Mouse (Mus musculus): ENCODE results near the gene Dnah5. TPM values are rescaled to one million over a fixed set of nuclear protein-coding genes. Genes with fewer than 3 reads are reported as not detected.
A peak's percentile ranks its signal among the peaks of the same experiment; 100 is the strongest.

Gene Dnah5
- total RNA-seq (2017), result not detected in 2 replicates

GRCm38 (mm10) chr15:28203111-28204075 lies at the start of gene Dnah5:
Gene Dnah5, plus strand, starts transcription at chr15:28203752.
- ATAC-seq (replicated peaks in 1 of 2; ENCODE audit: insufficient read depth in 1 of 2, low FRiP score in 2 of 2, low TSS enrichment in 1 of 2, low read depth in 1 of 2, poor library complexity in 2 of 2, severe bottlenecking in 2 of 2), result no peak

- peak; percentile 40 to 59; a peak in 3 of 4 replicates for ATAC-seq (replicated peaks in 1 of 2; ENCODE audit: insufficient read depth in 1 of 2, low FRiP score in 2 of 2, low TSS enrichment in 1 of 2, low read depth in 1 of 2, poor library complexity in 2 of 2, severe bottlenecking in 2 of 2)
Observed at GRCm38 (mm10) chr15:28154822-28155501, 48.6 kb upstream of the Dnah5 start.

GRCm38 (mm10) chr15:28158771-28159489 lies 44.6 kb upstream of the Dnah5 start:
- peak; percentile 91 for ATAC-seq (replicated peaks in 1 of 2; ENCODE audit: insufficient read depth in 1 of 2, low FRiP score in 2 of 2, low TSS enrichment in 1 of 2, low read depth in 1 of 2, poor library complexity in 2 of 2, severe bottlenecking in 2 of 2)

- no peak for ATAC-seq (replicated peaks in 1 of 2; ENCODE audit: insufficient read depth in 1 of 2, low FRiP score in 2 of 2, low TSS enrichment in 1 of 2, low read depth in 1 of 2, poor library complexity in 2 of 2, severe bottlenecking in 2 of 2)
Observed at GRCm38 (mm10) chr15:28162291-28162690, 41.3 kb upstream of the Dnah5 start.

GRCm38 (mm10) chr15:28165234-28165633 lies 38.3 kb upstream of the Dnah5 start:
- ATAC-seq (replicated peaks in 1 of 2; ENCODE audit: insufficient read depth in 1 of 2, low FRiP score in 2 of 2, low TSS enrichment in 1 of 2, low read depth in 1 of 2, poor library complexity in 2 of 2, severe bottlenecking in 2 of 2), result no peak

GRCm38 (mm10) chr15:28166090-28166489 lies 37.5 kb upstream of the Dnah5 start:
- ATAC-seq (replicated peaks in 1 of 2; ENCODE audit: insufficient read depth in 1 of 2, low FRiP score in 2 of 2, low TSS enrichment in 1 of 2, low read depth in 1 of 2, poor library complexity in 2 of 2, severe bottlenecking in 2 of 2), result no peak

GRCm38 (mm10) chr15:28178951-28179350 lies 24.6 kb upstream of the Dnah5 start:
- no peak for ATAC-seq (replicated peaks in 1 of 2; ENCODE audit: insufficient read depth in 1 of 2, low FRiP score in 2 of 2, low TSS enrichment in 1 of 2, low read depth in 1 of 2, poor library complexity in 2 of 2, severe bottlenecking in 2 of 2)

- no peak for ATAC-seq (replicated peaks in 1 of 2; ENCODE audit: insufficient read depth in 1 of 2, low FRiP score in 2 of 2, low TSS enrichment in 1 of 2, low read depth in 1 of 2, poor library complexity in 2 of 2, severe bottlenecking in 2 of 2)
Observed at GRCm38 (mm10) chr15:28179556-28179955, 24.0 kb upstream of the Dnah5 start.

GRCm38 (mm10) chr15:28181862-28182261 lies 21.7 kb upstream of the Dnah5 start:
- ATAC-seq (replicated peaks in 1 of 2; ENCODE audit: insufficient read depth in 1 of 2, low FRiP score in 2 of 2, low TSS enrichment in 1 of 2, low read depth in 1 of 2, poor library complexity in 2 of 2, severe bottlenecking in 2 of 2), result peak; percentile 84 to 85

- no peak for ATAC-seq (replicated peaks in 1 of 2; ENCODE audit: insufficient read depth in 1 of 2, low FRiP score in 2 of 2, low TSS enrichment in 1 of 2, low read depth in 1 of 2, poor library complexity in 2 of 2, severe bottlenecking in 2 of 2)
Observed at GRCm38 (mm10) chr15:28182567-28182966, 21.0 kb upstream of the Dnah5 start.

- peak; percentile 55 to 78; a peak in 3 of 4 replicates for ATAC-seq (replicated peaks in 1 of 2; ENCODE audit: insufficient read depth in 1 of 2, low FRiP score in 2 of 2, low TSS enrichment in 1 of 2, low read depth in 1 of 2, poor library complexity in 2 of 2, severe bottlenecking in 2 of 2)
Observed at GRCm38 (mm10) chr15:28187472-28188360, 15.8 kb upstream of the Dnah5 start.

- no peak for ATAC-seq (replicated peaks in 1 of 2; ENCODE audit: insufficient read depth in 1 of 2, low FRiP score in 2 of 2, low TSS enrichment in 1 of 2, low read depth in 1 of 2, poor library complexity in 2 of 2, severe bottlenecking in 2 of 2)
Observed at GRCm38 (mm10) chr15:28188361-28189011, 15.1 kb upstream of the Dnah5 start.

- ATAC-seq (replicated peaks in 1 of 2; ENCODE audit: insufficient read depth in 1 of 2, low FRiP score in 2 of 2, low TSS enrichment in 1 of 2, low read depth in 1 of 2, poor library complexity in 2 of 2, severe bottlenecking in 2 of 2), result peak; percentile 95 to 99
Observed at GRCm38 (mm10) chr15:28189668-28190067, 13.9 kb upstream of the Dnah5 start.

GRCm38 (mm10) chr15:28198609-28199008 lies 4.9 kb upstream of the Dnah5 start:
- no peak for ATAC-seq (replicated peaks in 1 of 2; ENCODE audit: insufficient read depth in 1 of 2, low FRiP score in 2 of 2, low TSS enrichment in 1 of 2, low read depth in 1 of 2, poor library complexity in 2 of 2, severe bottlenecking in 2 of 2)

- ATAC-seq (replicated peaks in 1 of 2; ENCODE audit: insufficient read depth in 1 of 2, low FRiP score in 2 of 2, low TSS enrichment in 1 of 2, low read depth in 1 of 2, poor library complexity in 2 of 2, severe bottlenecking in 2 of 2), result no peak
Observed at GRCm38 (mm10) chr15:28204626-28205025, 1.1 kb downstream of the Dnah5 start.

- ATAC-seq (replicated peaks in 1 of 2; ENCODE audit: insufficient read depth in 1 of 2, low FRiP score in 2 of 2, low TSS enrichment in 1 of 2, low read depth in 1 of 2, poor library complexity in 2 of 2, severe bottlenecking in 2 of 2), result no peak
Observed at GRCm38 (mm10) chr15:28207545-28207944, 4.0 kb downstream of the Dnah5 start.
